Mouse (Mus musculus): ENCODE measurements around the gene Ints1. TPM values are rescaled to one million over a fixed set of nuclear protein-coding genes. Genes with fewer than 3 reads are reported as not detected.

Gene Ints1
- total and polyA plus RNA-seq, 3 experiments, result 77.9 to 89.2 TPM; not detected in 1

DNA sequence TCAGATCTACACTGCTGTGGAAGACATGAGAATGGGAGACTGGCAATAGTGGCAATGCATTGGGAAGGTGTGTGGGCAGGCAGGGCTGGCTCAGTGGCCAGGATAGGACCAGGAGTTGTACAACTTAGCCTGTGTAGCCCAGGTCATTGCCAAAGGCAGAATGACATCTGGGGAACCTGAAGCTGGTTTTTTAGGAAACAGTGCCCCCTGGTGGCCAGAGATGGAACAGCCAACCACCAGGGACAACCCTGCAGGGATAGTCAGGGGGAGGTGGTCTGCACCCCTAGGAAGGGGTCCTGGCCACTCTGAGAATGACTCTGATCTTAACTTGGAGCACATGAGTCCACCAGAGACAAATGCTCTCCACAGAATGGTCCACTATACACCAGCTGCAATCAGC is 24.9 kb downstream of the Ints1 start:
- Histone ChIP-seq H3K9ac (ENCODE audit: control insufficient read depth, low read depth, low read length, poor library complexity, severe bottlenecking) (no peak overlapping the region), H3K27me3 (ENCODE audit: control insufficient read depth in 1 of 2, insufficient read depth in 2 of 2, low read length in 2 of 2) (no peaks in the 10 kb centered on the region), H3K9me3 (replicated peaks; ENCODE audit: insufficient read depth, low read length) (no peaks in the 10 kb centered on the region), H3K4me3 (ENCODE audit: control insufficient read depth in 1 of 2, insufficient read depth in 1 of 2, low read depth in 2 of 2, low read length in 2 of 2) (no peak overlapping the region), H3K27ac (ENCODE audit: control insufficient read depth, low read depth, low read length) (no peak overlapping the region), H3K36me3 (ENCODE audit: control insufficient read depth in 1 of 2, insufficient read depth in 2 of 2, low read length in 2 of 2) (no peaks in the 10 kb centered on the region), H3K4me1 (ENCODE audit: control insufficient read depth in 1 of 2, insufficient read depth in 2 of 2, low read length in 2 of 2) (no peaks in the 10 kb centered on the region), H3K79me2 (ENCODE audit: control insufficient read depth, insufficient read depth, low read length, poor library complexity) (no peaks in the 10 kb centered on the region)
- peak; percentile 66 for DNase-seq (ENCODE audit: low read depth, low spot score)
- no peak for TF ChIP-seq SIN3A (IDR thresholded peaks at IDR 0.05; ENCODE audit: low read length)
- TF ChIP-seq POLR2A (IDR thresholded peaks at IDR 0.05; ENCODE audit: control insufficient read depth in 1 of 2, insufficient read depth in 1 of 2, low read depth in 1 of 2, low read length in 2 of 2, poor library complexity in 1 of 2), result 0 out of 4 replicates have a peak, but pooled peaks of 1 of the 2 experiments have one; percentile 25
- TF ChIP-seq SMC3 (IDR thresholded peaks at IDR 0.05; ENCODE audit: low read depth, low read length), result peak; percentile 82
- TF ChIP-seq ZC3H11A (IDR thresholded peaks at IDR 0.05; ENCODE audit: low read depth, low read length), result peak; percentile 79
- TF ChIP-seq RAD21 (IDR thresholded peaks at IDR 0.05; ENCODE audit: low read depth, low read length), result peak; percentile 88
- peak; percentile 89 to 96 (median 92) for TF ChIP-seq CTCF (IDR thresholded peaks at IDR 0.05 in 2 of 3, conservative IDR thresholded peaks at IDR 0.05 in 1 of 3; ENCODE audit: control insufficient read depth in 1 of 3, insufficient read depth in 1 of 3, low read depth in 2 of 3, low read length in 3 of 3, poor library complexity in 1 of 3, severe bottlenecking in 1 of 3)

DNA sequence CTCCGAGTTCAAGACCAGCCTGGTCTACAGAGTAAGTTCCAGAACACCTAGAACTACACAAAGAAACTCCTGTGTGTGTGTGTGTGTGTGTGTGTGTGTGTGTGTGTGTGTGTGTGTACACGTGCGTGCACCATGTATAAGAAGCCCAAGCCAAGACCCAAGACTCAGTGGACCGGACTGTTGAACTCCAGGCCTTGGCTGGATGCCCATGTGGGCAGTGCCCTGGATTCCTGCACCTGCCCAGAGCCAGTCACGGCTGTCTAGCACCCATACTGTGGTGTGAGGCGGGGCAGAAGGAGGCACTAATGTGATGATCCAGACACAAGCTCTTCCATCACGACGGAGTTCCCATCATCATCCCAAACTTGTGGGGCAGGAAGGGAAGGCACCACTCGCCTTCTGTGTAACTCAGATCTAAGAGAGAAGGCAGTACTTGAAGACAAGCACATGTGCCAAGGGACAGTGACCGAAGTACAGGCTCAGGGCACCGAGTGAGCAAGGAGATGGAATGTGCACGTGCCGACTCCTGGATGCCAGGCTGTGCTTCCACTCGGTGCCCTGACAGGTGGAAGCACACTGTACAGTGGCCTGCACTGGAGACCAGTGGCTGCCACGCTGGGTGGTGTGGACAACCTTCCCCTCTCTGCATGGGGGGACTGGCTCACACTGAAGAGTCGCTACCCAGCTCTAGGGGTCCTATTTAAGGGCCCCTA is 25.9 kb downstream of the Ints1 start:
- no peak for DNase-seq (ENCODE audit: low read depth, low spot score)
- no peak overlapping the region for H3K27ac ChIP-seq (ENCODE audit: control insufficient read depth, low read depth, low read length)
- no peaks in the 10 kb centered on the region for H3K9me3 ChIP-seq (replicated peaks; ENCODE audit: insufficient read depth, low read length)
- TF ChIP-seq SIN3A (IDR thresholded peaks at IDR 0.05; ENCODE audit: low read length) (no peak), BHLHE40 (IDR thresholded peaks at IDR 0.05; ENCODE audit: borderline replicate concordance, low read depth, low read length) (no peak), SMC3 (IDR thresholded peaks at IDR 0.05; ENCODE audit: low read depth, low read length) (no peak), MAX (IDR thresholded peaks at IDR 0.05; ENCODE audit: low read length) (no peak), MAFK (IDR thresholded peaks at IDR 0.05; ENCODE audit: borderline replicate concordance, low read depth, low read length) (no peak)
- H3K4me1 ChIP-seq (ENCODE audit: control insufficient read depth in 1 of 2, insufficient read depth in 2 of 2, low read length in 2 of 2), result no peaks in the 10 kb centered on the region
- no peaks in the 10 kb centered on the region for H3K36me3 ChIP-seq (ENCODE audit: control insufficient read depth in 1 of 2, insufficient read depth in 2 of 2, low read length in 2 of 2)
- no peaks in the 10 kb centered on the region for H3K27me3 ChIP-seq (ENCODE audit: control insufficient read depth in 1 of 2, insufficient read depth in 2 of 2, low read length in 2 of 2)
- no peaks in the 10 kb centered on the region for H3K79me2 ChIP-seq (ENCODE audit: control insufficient read depth, insufficient read depth, low read length, poor library complexity)
- no peak overlapping the region for H3K9ac ChIP-seq (ENCODE audit: control insufficient read depth, low read depth, low read length, poor library complexity, severe bottlenecking)
- H3K4me3 ChIP-seq (ENCODE audit: control insufficient read depth in 1 of 2, insufficient read depth in 1 of 2, low read depth in 2 of 2, low read length in 2 of 2), result no peak overlapping the region

DNA sequence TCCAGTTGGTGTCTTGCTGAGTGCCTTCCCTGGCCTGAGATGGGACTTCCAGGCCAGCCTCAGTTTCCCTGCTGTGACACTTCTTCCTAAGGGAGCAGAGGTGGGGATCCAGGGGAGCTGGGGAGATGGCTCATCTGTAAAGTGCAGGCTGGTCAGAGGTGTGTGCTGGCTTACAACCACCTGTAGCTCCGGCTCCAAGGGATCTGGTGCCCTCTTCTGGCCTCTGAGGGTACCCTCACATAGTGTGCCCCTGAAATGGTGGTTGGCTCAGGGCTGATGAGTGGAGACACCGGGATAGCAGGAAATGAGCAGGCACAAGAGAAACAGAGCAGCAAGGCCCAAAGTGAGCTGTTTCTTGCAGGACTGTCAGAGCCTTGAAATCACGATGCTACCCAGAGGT is 29.7 kb downstream of the Ints1 start:
- Histone ChIP-seq H3K79me2 (ENCODE audit: control insufficient read depth, insufficient read depth, low read length, poor library complexity) (no peaks in the 10 kb centered on the region), H3K36me3 (ENCODE audit: control insufficient read depth in 1 of 2, insufficient read depth in 2 of 2, low read length in 2 of 2) (peaks cover 0 to 5% of the 10 kb centered on the region in 2 experiments; a peak in 2 of 4 replicates), H3K4me3 (ENCODE audit: control insufficient read depth in 1 of 2, insufficient read depth in 1 of 2, low read depth in 2 of 2, low read length in 2 of 2) (no peak overlapping the region), H3K9ac (ENCODE audit: control insufficient read depth, low read depth, low read length, poor library complexity, severe bottlenecking) (no peak overlapping the region), H3K27ac (ENCODE audit: control insufficient read depth, low read depth, low read length) (no peak overlapping the region), H3K4me1 (ENCODE audit: control insufficient read depth in 1 of 2, insufficient read depth in 2 of 2, low read length in 2 of 2) (peaks cover 0 to 7% of the 10 kb centered on the region in 2 experiments; a peak in 3 of 4 replicates), H3K27me3 (ENCODE audit: control insufficient read depth in 1 of 2, insufficient read depth in 2 of 2, low read length in 2 of 2) (no peaks in the 10 kb centered on the region), H3K9me3 (replicated peaks; ENCODE audit: insufficient read depth, low read length) (no peaks in the 10 kb centered on the region)
- DNase-seq (ENCODE audit: low read depth, low spot score), result peak; percentile 78
- TF ChIP-seq UBTF (IDR thresholded peaks at IDR 0.05; ENCODE audit: borderline replicate concordance, insufficient read depth, low read depth, low read length) (no peak), RCOR1 (IDR thresholded peaks at IDR 0.05; ENCODE audit: low read depth, low read length) (no peak), USF2 (IDR thresholded peaks at IDR 0.05; ENCODE audit: borderline replicate concordance in 1 of 2, insufficient read depth in 1 of 2, low read depth in 1 of 2, low read length in 2 of 2) (no peak), CHD2 (IDR thresholded peaks at IDR 0.05; ENCODE audit: low read length) (no peak), CTCF (IDR thresholded peaks at IDR 0.05 in 2 of 3, conservative IDR thresholded peaks at IDR 0.05 in 1 of 3; ENCODE audit: control insufficient read depth in 1 of 3, insufficient read depth in 1 of 3, low read depth in 2 of 3, low read length in 3 of 3, poor library complexity in 1 of 3, severe bottlenecking in 1 of 3) (peak; percentile 81 to 95 (median 94)), ZC3H11A (IDR thresholded peaks at IDR 0.05; ENCODE audit: low read depth, low read length) (peak; percentile 95), ZKSCAN1 (IDR thresholded peaks at IDR 0.05; ENCODE audit: low read depth, low read length) (no peak), POLR2A (IDR thresholded peaks at IDR 0.05; ENCODE audit: control insufficient read depth in 1 of 2, insufficient read depth in 1 of 2, low read depth in 1 of 2, low read length in 2 of 2, poor library complexity in 1 of 2) (no peak), POLR2AphosphoS5 (IDR thresholded peaks at IDR 0.05; ENCODE audit: borderline replicate concordance, low read depth, low read length) (no peak), KAT2A (conservative IDR thresholded peaks at IDR 0.05; ENCODE audit: low read depth, low read length) (no peak), ZNF384 (IDR thresholded peaks at IDR 0.05; ENCODE audit: low read depth, low read length) (no peak), NELFE (IDR thresholded peaks at IDR 0.05; ENCODE audit: low read depth, low read length) (no peak), RAD21 (IDR thresholded peaks at IDR 0.05; ENCODE audit: low read depth, low read length) (peak; percentile 94), MAX (IDR thresholded peaks at IDR 0.05; ENCODE audit: low read length) (no peak), MYC (IDR thresholded peaks at IDR 0.05; ENCODE audit: low read depth, low read length) (no peak), ZMIZ1 (IDR thresholded peaks at IDR 0.05; ENCODE audit: low read depth, low read length) (no peak), SMC3 (IDR thresholded peaks at IDR 0.05; ENCODE audit: low read depth, low read length) (peak; percentile 95)

Data from MEL (cell line).